Mouse (Mus musculus) heart, postnatal 0 days (tissue): ENCODE data around the gene Lmcd1.

Source experiments
- CTCF ChIP-seq: IDR thresholded peaks from 2 replicates; pipeline ENCODE4 v1.5.1; 2016; ENCODE audit warnings: antibody characterized with exemption, control low read depth, low read depth
- EP300 ChIP-seq: IDR thresholded peaks from 2 replicates; pipeline ENCODE4 v1.6.1; 2016; ENCODE audit warnings: antibody characterized with exemption, low read depth

DNA sequence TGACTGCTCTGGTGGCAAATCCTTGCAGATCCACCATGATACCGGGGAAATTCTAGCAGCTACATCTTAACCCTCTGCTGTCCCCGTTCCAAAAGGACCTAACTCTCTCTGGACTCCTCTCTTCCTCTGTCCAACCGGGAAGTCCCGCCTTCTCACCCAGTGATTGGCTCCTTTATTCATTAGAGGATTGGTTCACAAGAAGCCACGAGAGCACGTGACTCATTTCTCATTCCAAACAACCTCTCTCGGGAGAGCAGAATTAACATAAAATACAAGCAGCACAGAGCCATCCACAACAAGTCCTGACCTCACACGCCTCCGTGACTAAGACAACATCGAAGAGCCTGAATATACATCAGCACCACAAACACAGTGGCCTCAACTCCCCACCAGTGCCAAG is 91.7 kb downstream of the Lmcd1 start:
- TF ChIP-seq CTCF (no peak), EP300 (no peak)
